Mouse (Mus musculus): ENCODE measurements around the gene Epb41l5. TPM values are rescaled to one million over a fixed set of nuclear protein-coding genes. Genes with fewer than 3 reads are reported as not detected.

Epb41l5 gene
- polyA plus RNA-seq, 1 experiment from 2014 or later: 10.3 TPM

- Histone ChIP-seq H3K36me3 (peaks cover 8% of the 10 kb centered on the region; the same call in 1 of the 2 replicates), H3K9me3 (no peaks in the 10 kb centered on the region), H3K27me3 (no peaks in the 10 kb centered on the region), H3K4me1 (peaks cover 42% of the 10 kb centered on the region), H3K27ac (no peak overlapping the region), H3K9ac (no peak overlapping the region), H3K4me3 (no peak overlapping the region), H3K4me2 (replicated peaks) (no peak overlapping the region)
- no peak for ATAC-seq (ENCODE audit: low FRiP score, low read depth)
- WGBS: 91% methylated on average over 6 of the region's 6 CpGs
Observed at GRCm38 (mm10) chr1:119495396-119495775, 153.4 kb downstream of the Epb41l5 start.

Other genes with a start within 250 kb of the Epb41l5 start
- 0.73 and 0.79 TPM in 2 replicates for gene Inhbb, start 226.8 kb downstream of the Epb41l5 start, polyA plus RNA-seq (2015; fragmentation: Nextera tagmentation; extraction: Ambion mirVana)
- 128 and 129 TPM in 2 replicates for gene Ralb, start 144.2 kb downstream of the Epb41l5 start, polyA plus RNA-seq (2015; fragmentation: Nextera tagmentation; extraction: Ambion mirVana)
- gene Tmem185b, start 122.8 kb downstream of the Epb41l5 start, polyA plus RNA-seq (2015; fragmentation: Nextera tagmentation; extraction: Ambion mirVana): 26.3 and 26.9 TPM in 2 replicates
- gene Ptpn4, start 188.6 kb upstream of the Epb41l5 start, polyA plus RNA-seq (2015; fragmentation: Nextera tagmentation; extraction: Ambion mirVana): 3.9 and 5.0 TPM in 2 replicates